Mouse (Mus musculus): ENCODE results near the gene Ipo8. TPM values are rescaled to one million over a fixed set of nuclear protein-coding genes. Genes with fewer than 3 reads are reported as not detected.

Ipo8 gene
- 9.1 and 13.0 TPM in 2 replicates for polyA plus RNA-seq (2012; rRNA removed)

- peak; percentile 96 for DNase-seq (ENCODE audit: low read depth, low spot score)
- WGBS: under 1% methylated on average over 47 of the region's 47 CpGs
Observed at GRCm38 (mm10) chr6:148830748-148831727, at the start of gene Ipo8. TSS of gene Ipo8 (minus strand) at chr6:148831467.

DNA sequence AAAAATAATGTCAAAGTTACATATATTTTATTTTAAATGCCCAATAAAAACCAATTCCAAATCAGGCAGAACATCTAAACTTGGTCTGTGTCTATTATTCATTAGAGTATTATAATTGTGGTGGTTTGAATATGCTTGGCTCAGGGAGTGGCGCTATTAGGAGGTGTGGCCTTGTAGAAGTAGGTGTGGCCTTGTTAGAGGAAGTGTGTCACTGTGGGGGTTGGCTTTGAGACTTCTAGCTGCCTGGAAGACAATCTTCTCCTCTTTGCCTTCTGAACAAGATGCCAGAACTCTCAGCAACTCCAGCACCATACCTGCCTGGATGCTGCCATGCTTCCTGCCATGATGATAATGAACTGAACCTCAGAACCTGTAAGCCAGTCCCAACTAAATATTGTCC lies 42.6 kb upstream of the Ipo8 start:
- 97% methylated on average over 1 of the region's 1 CpGs for WGBS
- DNase-seq (ENCODE audit: low read depth, low spot score): no peak

DNA sequence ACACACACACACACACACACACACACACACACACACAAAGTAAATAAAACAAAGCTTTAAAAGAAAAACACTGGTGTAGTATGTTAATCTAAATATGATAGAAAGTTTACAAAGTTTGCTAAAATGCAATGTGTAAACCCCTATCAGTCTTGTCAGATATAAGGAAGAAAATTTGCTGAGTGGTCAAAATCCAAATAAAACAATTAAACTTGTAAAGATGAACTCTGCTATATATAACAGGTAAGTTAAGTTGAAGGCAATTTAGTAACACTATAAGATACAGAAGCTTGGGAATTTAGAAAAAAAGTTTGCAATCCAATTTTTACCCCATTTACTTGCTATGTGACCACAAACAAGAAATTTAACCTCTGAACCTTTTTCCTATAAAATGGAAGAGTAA lies 14.4 kb upstream of the Ipo8 start:
- DNase-seq (ENCODE audit: low read depth, low spot score): no peak

GRCm38 (mm10) chr6:148841760-148842159 lies 10.5 kb upstream of the Ipo8 start:
- WGBS: 100% methylated on average over 1 of the region's 1 CpGs
- DNase-seq (ENCODE audit: low read depth, low spot score): no peak

DNA sequence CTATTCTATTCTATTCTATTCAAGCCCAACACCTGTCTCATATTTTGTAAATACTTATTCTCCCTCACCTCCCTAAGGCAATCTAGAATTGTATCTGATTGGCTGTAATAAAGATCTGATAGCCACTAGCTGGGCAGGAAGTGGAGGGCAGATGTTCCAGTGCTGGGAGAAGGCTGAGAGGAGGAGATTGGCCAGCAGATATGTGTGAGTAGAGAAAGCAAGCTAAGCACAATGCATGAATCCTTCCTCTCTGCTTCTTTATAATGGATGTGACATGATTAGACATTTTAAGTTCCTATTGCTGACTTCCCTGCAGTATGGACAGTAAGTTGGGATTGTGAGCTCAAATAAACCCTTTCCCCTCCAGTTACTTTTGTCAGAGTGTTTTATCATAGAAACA lies 7.2 kb upstream of the Ipo8 start:
- DNase-seq (ENCODE audit: low read depth, low spot score): no peak

- DNase-seq (ENCODE audit: low read depth, low spot score): no peak
- 27% methylated on average over 3 of the region's 3 CpGs for WGBS
Observed at GRCm38 (mm10) chr6:148831728-148832121, 458 bp upstream of the Ipo8 start.

- under 1% methylated on average over 3 of the region's 3 CpGs for WGBS
Observed at GRCm38 (mm10) chr6:148830355-148830747, 916 bp downstream of the Ipo8 start.

DNA sequence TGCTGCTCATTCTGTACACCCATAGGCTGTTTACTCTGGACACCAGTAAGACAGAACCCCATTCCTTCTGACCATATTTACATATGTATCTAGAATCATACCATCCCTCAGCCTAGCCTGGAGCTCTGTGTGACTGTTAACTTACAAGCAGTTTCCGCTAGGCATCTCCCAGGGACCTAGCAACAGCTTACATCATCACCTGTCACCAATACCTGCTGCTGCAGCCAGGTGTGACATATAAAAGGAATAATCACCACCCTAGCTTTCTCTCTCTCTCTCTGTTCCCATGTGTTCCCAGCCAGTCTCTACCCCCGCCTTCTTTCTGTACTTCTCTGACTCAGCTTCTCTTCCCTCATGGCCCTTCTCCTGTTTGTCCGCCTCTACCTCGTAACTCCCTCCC lies 5.1 kb downstream of the Ipo8 start:
- WGBS: 77% methylated on average over 4 of the region's 4 CpGs

More at GRCm38 (mm10) chr6:148830355-148830747, 916 bp downstream of the Ipo8 start:
- no peak for DNase-seq (ENCODE audit: low read depth, low spot score)

GRCm38 (mm10) chr6:148818624-148819343 lies 12.5 kb downstream of the Ipo8 start:
- no peak for DNase-seq (ENCODE audit: low read depth, low spot score)
- WGBS: 51% methylated on average over 4 of the region's 4 CpGs

More for the DNA sequence above, 5.1 kb downstream of the Ipo8 start:
- no peak for DNase-seq (ENCODE audit: low read depth, low spot score)

GRCm38 (mm10) chr6:148816751-148817150 lies 14.5 kb downstream of the Ipo8 start:
- DNase-seq (ENCODE audit: low read depth, low spot score): no peak
- WGBS: 79% methylated on average over 5 of the region's 5 CpGs

GRCm38 (mm10) chr6:148811117-148811516 lies 20.1 kb downstream of the Ipo8 start:
- no peak for DNase-seq (ENCODE audit: low read depth, low spot score)
- 80% methylated on average over 2 of the region's 2 CpGs for WGBS

DNA sequence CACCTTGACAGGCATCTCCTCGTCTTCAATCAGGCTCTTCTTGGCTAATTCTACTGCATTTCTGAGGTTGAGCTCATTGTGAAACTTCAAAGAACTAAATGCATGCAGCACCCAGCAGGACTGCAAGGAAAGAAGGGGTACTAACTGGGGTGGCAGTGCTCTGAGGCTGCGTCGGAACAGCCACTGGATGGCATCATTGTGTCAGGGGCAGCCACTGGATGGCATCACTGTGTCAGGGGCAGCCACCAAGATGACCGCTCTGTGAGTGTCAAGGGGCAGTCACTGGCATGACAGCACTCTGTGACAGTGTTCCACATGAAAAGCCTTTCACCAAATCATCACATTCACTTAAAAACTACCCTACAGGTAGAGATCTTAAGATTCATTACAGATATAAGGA lies 31.5 kb downstream of the Ipo8 start:
- DNase-seq (ENCODE audit: low read depth, low spot score): no peak
- WGBS: 86% methylated on average over 4 of the region's 4 CpGs

GRCm38 (mm10) chr6:148795145-148795544 lies 36.1 kb downstream of the Ipo8 start:
- no peak for DNase-seq (ENCODE audit: low read depth, low spot score)
- 90% methylated on average over 2 of the region's 2 CpGs for WGBS

DNA sequence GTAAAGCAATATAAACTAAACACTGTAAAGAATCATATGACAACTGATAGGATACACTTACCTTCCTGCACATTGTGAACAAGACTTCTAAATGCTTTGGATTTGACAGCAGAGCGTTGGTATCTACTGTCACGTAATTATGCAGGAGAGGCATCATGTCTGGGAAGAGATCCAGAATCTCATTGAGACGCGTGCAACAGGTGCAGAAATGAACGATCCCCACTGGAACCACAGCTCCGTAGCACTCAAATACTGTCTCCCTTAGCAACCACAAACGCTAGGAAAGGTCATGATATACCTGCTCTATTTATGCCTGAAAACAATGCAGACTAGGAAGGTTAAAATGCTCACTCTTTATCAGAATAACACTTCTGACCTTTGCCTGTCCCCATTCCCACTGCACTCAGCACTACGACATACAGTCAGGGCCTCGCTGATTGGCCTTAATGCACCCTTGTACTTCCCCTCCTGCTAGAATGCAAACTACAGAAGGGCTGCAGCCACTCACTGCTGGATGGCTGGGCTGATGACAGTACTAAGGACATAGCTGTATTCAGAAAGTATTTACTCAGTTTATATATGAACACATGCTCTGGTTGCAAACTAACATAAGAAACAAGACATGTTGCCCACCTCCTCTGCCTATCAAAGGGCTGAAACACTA lies 42.1 kb downstream of the Ipo8 start:
- 79% methylated on average over 9 of the region's 9 CpGs for WGBS
- no peak for DNase-seq (ENCODE audit: low read depth, low spot score)

- 85% methylated on average over 5 of the region's 5 CpGs for WGBS
- DNase-seq (ENCODE audit: low read depth, low spot score): no peak
Observed at GRCm38 (mm10) chr6:148786186-148786585, 45.1 kb downstream of the Ipo8 start.

- 96% methylated on average over 9 of the region's 9 CpGs for WGBS
- DNase-seq (ENCODE audit: low read depth, low spot score): no peak
Observed at GRCm38 (mm10) chr6:148784418-148784817, 46.8 kb downstream of the Ipo8 start.

- 96% methylated on average over 2 of the region's 2 CpGs for WGBS
- no peak for DNase-seq (ENCODE audit: low read depth, low spot score)
Observed at GRCm38 (mm10) chr6:148776236-148776635, 55.0 kb downstream of the Ipo8 start.

- 78% methylated on average over 3 of the region's 3 CpGs for WGBS
Observed at GRCm38 (mm10) chr6:148771423-148771822, 59.8 kb downstream of the Ipo8 start.

GRCm38 (mm10) chr6:148768419-148768818 lies 62.8 kb downstream of the Ipo8 start:
- WGBS: 92% methylated on average over 12 of the region's 12 CpGs
- no peak for DNase-seq (ENCODE audit: low read depth, low spot score)

More at GRCm38 (mm10) chr6:148771423-148771822, 59.8 kb downstream of the Ipo8 start:
- no peak for DNase-seq (ENCODE audit: low read depth, low spot score)

DNA sequence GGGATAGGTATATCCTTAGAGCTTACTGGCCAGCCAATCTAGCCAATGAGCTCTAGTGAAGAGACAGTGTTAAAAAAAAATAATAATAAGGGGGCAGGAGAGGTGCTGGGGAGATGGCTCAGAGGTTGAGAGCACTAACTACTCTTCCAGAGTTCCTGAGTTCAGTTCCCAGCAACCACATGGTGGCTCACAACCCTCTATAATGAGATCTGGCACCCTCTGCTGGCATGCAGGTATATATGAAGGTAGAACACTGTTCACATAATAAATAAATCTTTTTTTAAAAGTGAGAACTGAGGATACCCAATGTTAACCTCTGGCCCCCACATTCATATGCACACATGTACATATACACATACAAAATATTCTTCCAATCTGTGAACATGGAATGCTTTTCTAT lies 64.0 kb downstream of the Ipo8 start:
- no peak for DNase-seq (ENCODE audit: low read depth, low spot score)
